Mouse (Mus musculus): ENCODE measurements around the gene Rnf216. TPM values are rescaled to one million over a fixed set of nuclear protein-coding genes. Genes with fewer than 3 reads are reported as not detected.

Gene Rnf216
- polyA plus RNA-seq, 1 experiment from 2014 or later = 36.5 TPM

GRCm38 (mm10) chr5:143122673-143123072 lies 9.9 kb upstream of the Rnf216 start:
- Histone ChIP-seq H3K9me3 (ENCODE audit: control insufficient read depth, low read length) (no peaks in the 10 kb centered on the region), H3K36me3 (ENCODE audit: control insufficient read depth, insufficient read depth) (no peaks in the 10 kb centered on the region), H3K4me2 (ENCODE audit: low read length) (no peak overlapping the region), H3K9ac (replicated peaks; ENCODE audit: low read depth, low read length) (no peak overlapping the region), H3K4me1 (replicated peaks; ENCODE audit: control insufficient read depth, insufficient read depth, low read length) (peaks cover 7% of the 10 kb centered on the region), H3K27ac (ENCODE audit: low read length) (no peak overlapping the region), H3K27me3 (replicated peaks; ENCODE audit: control insufficient read depth, insufficient read depth, low read length) (no peaks in the 10 kb centered on the region), H3K4me3 (replicated peaks; ENCODE audit: low read length) (no peak overlapping the region)
- 29% methylated on average over 1 of the region's 1 CpGs for WGBS
- no peak for ATAC-seq

- Histone ChIP-seq H3K27ac (ENCODE audit: low read length) (no peak overlapping the region), H3K27me3 (replicated peaks; ENCODE audit: control insufficient read depth, insufficient read depth, low read length) (no peaks in the 10 kb centered on the region), H3K9me3 (ENCODE audit: control insufficient read depth, low read length) (no peaks in the 10 kb centered on the region), H3K4me3 (replicated peaks; ENCODE audit: low read length) (no peak overlapping the region), H3K9ac (replicated peaks; ENCODE audit: low read depth, low read length) (no peak overlapping the region), H3K36me3 (ENCODE audit: control insufficient read depth, insufficient read depth) (no peaks in the 10 kb centered on the region), H3K4me1 (replicated peaks; ENCODE audit: control insufficient read depth, insufficient read depth, low read length) (peaks cover 7% of the 10 kb centered on the region), H3K4me2 (ENCODE audit: low read length) (no peak overlapping the region)
- 76% methylated on average over 8 of the region's 8 CpGs for WGBS
- no peak for ATAC-seq
These were observed 9.3 kb upstream of the Rnf216 start for GRCm38 (mm10) chr5:143122125-143122524.

- peaks cover 4% of the 10 kb centered on the region for H3K4me1 ChIP-seq (replicated peaks; ENCODE audit: control insufficient read depth, insufficient read depth, low read length)
- no peak for ATAC-seq
- no peak overlapping the region for H3K4me3 ChIP-seq (replicated peaks; ENCODE audit: low read length)
- no peaks in the 10 kb centered on the region for H3K27me3 ChIP-seq (replicated peaks; ENCODE audit: control insufficient read depth, insufficient read depth, low read length)
- no peak overlapping the region for H3K9ac ChIP-seq (replicated peaks; ENCODE audit: low read depth, low read length)
- no peak overlapping the region for H3K4me2 ChIP-seq (ENCODE audit: low read length)
- H3K27ac ChIP-seq (ENCODE audit: low read length) = no peak overlapping the region
- no peaks in the 10 kb centered on the region for H3K9me3 ChIP-seq (ENCODE audit: control insufficient read depth, low read length)
- no peaks in the 10 kb centered on the region for H3K36me3 ChIP-seq (ENCODE audit: control insufficient read depth, insufficient read depth)
- WGBS = 94% methylated on average over 3 of the region's 3 CpGs
These were observed 6.0 kb downstream of the Rnf216 start for GRCm38 (mm10) chr5:143106842-143107241.

- no peaks in the 10 kb centered on the region for H3K9me3 ChIP-seq (ENCODE audit: control insufficient read depth, low read length)
- ATAC-seq = no peak
- no peak overlapping the region for H3K9ac ChIP-seq (replicated peaks; ENCODE audit: low read depth, low read length)
- H3K4me2 ChIP-seq (ENCODE audit: low read length) = no peak overlapping the region
- H3K4me1 ChIP-seq (replicated peaks; ENCODE audit: control insufficient read depth, insufficient read depth, low read length) = peaks cover 2% of the 10 kb centered on the region; the same call in 1 of the 2 replicates
- H3K36me3 ChIP-seq (ENCODE audit: control insufficient read depth, insufficient read depth) = no peaks in the 10 kb centered on the region
- no peak overlapping the region for H3K27ac ChIP-seq (ENCODE audit: low read length)
- no peak overlapping the region for H3K4me3 ChIP-seq (replicated peaks; ENCODE audit: low read length)
- no peaks in the 10 kb centered on the region for H3K27me3 ChIP-seq (replicated peaks; ENCODE audit: control insufficient read depth, insufficient read depth, low read length)
- 94% methylated on average over 2 of the region's 2 CpGs for WGBS
These were observed 9.6 kb downstream of the Rnf216 start for GRCm38 (mm10) chr5:143103231-143103630.

GRCm38 (mm10) chr5:143101626-143102025 lies 11.2 kb downstream of the Rnf216 start:
- H3K27me3 ChIP-seq (replicated peaks; ENCODE audit: control insufficient read depth, insufficient read depth, low read length) = no peaks in the 10 kb centered on the region
- peaks cover 2% of the 10 kb centered on the region; the same call in 1 of the 2 replicates for H3K4me1 ChIP-seq (replicated peaks; ENCODE audit: control insufficient read depth, insufficient read depth, low read length)
- H3K9me3 ChIP-seq (ENCODE audit: control insufficient read depth, low read length) = no peaks in the 10 kb centered on the region
- no peak overlapping the region for H3K4me2 ChIP-seq (ENCODE audit: low read length)
- H3K27ac ChIP-seq (ENCODE audit: low read length) = no peak overlapping the region
- no peak for ATAC-seq
- H3K9ac ChIP-seq (replicated peaks; ENCODE audit: low read depth, low read length) = no peak overlapping the region
- WGBS = 95% methylated on average over 1 of the region's 1 CpGs
- no peaks in the 10 kb centered on the region for H3K36me3 ChIP-seq (ENCODE audit: control insufficient read depth, insufficient read depth)
- no peak overlapping the region for H3K4me3 ChIP-seq (replicated peaks; ENCODE audit: low read length)

- peaks cover 3% of the 10 kb centered on the region; the same call in 1 of the 2 replicates for H3K36me3 ChIP-seq (ENCODE audit: control insufficient read depth, insufficient read depth)
- no peak overlapping the region for H3K9ac ChIP-seq (replicated peaks; ENCODE audit: low read depth, low read length)
- H3K4me2 ChIP-seq (ENCODE audit: low read length) = no peak overlapping the region
- no peaks in the 10 kb centered on the region for H3K27me3 ChIP-seq (replicated peaks; ENCODE audit: control insufficient read depth, insufficient read depth, low read length)
- no peak overlapping the region for H3K4me3 ChIP-seq (replicated peaks; ENCODE audit: low read length)
- H3K9me3 ChIP-seq (ENCODE audit: control insufficient read depth, low read length) = no peaks in the 10 kb centered on the region
- ATAC-seq = no peak
- 93% methylated on average over 7 of the region's 7 CpGs for WGBS
- no peak overlapping the region for H3K27ac ChIP-seq (ENCODE audit: low read length)
- H3K4me1 ChIP-seq (replicated peaks; ENCODE audit: control insufficient read depth, insufficient read depth, low read length) = no peaks in the 10 kb centered on the region
These were observed 17.5 kb downstream of the Rnf216 start for GRCm38 (mm10) chr5:143095256-143095655.

GRCm38 (mm10) chr5:143092891-143093290 lies 19.9 kb downstream of the Rnf216 start:
- H3K4me2 ChIP-seq (ENCODE audit: low read length) = no peak overlapping the region
- no peaks in the 10 kb centered on the region for H3K4me1 ChIP-seq (replicated peaks; ENCODE audit: control insufficient read depth, insufficient read depth, low read length)
- peaks cover 3% of the 10 kb centered on the region; the same call in 1 of the 2 replicates for H3K36me3 ChIP-seq (ENCODE audit: control insufficient read depth, insufficient read depth)
- no peak overlapping the region for H3K4me3 ChIP-seq (replicated peaks; ENCODE audit: low read length)
- no peak for ATAC-seq
- no peak overlapping the region for H3K27ac ChIP-seq (ENCODE audit: low read length)
- WGBS = 70% methylated on average over 3 of the region's 3 CpGs
- H3K9ac ChIP-seq (replicated peaks; ENCODE audit: low read depth, low read length) = no peak overlapping the region
- no peaks in the 10 kb centered on the region for H3K27me3 ChIP-seq (replicated peaks; ENCODE audit: control insufficient read depth, insufficient read depth, low read length)
- no peaks in the 10 kb centered on the region for H3K9me3 ChIP-seq (ENCODE audit: control insufficient read depth, low read length)

- Histone ChIP-seq H3K9ac (replicated peaks; ENCODE audit: low read depth, low read length) (no peak overlapping the region), H3K27me3 (replicated peaks; ENCODE audit: control insufficient read depth, insufficient read depth, low read length) (no peaks in the 10 kb centered on the region), H3K4me2 (ENCODE audit: low read length) (no peak overlapping the region), H3K9me3 (ENCODE audit: control insufficient read depth, low read length) (no peaks in the 10 kb centered on the region), H3K36me3 (ENCODE audit: control insufficient read depth, insufficient read depth) (0 out of 2 replicates have a peak, but pooled peaks cover 2% of the 10 kb centered on the region), H3K27ac (ENCODE audit: low read length) (no peak overlapping the region), H3K4me3 (replicated peaks; ENCODE audit: low read length) (no peak overlapping the region), H3K4me1 (replicated peaks; ENCODE audit: control insufficient read depth, insufficient read depth, low read length) (no peaks in the 10 kb centered on the region)
- no peak for ATAC-seq
- 70% methylated on average over 4 of the region's 4 CpGs for WGBS
These were observed 27.9 kb downstream of the Rnf216 start for GRCm38 (mm10) chr5:143084898-143085297.

GRCm38 (mm10) chr5:143079806-143080205 lies 33.0 kb downstream of the Rnf216 start:
- Histone ChIP-seq H3K4me1 (replicated peaks; ENCODE audit: control insufficient read depth, insufficient read depth, low read length) (no peaks in the 10 kb centered on the region), H3K9me3 (ENCODE audit: control insufficient read depth, low read length) (no peaks in the 10 kb centered on the region), H3K36me3 (ENCODE audit: control insufficient read depth, insufficient read depth) (peaks cover 20% of the 10 kb centered on the region), H3K27ac (ENCODE audit: low read length) (no peak overlapping the region), H3K4me3 (replicated peaks; ENCODE audit: low read length) (no peak overlapping the region), H3K9ac (replicated peaks; ENCODE audit: low read depth, low read length) (no peak overlapping the region), H3K4me2 (ENCODE audit: low read length) (no peak overlapping the region), H3K27me3 (replicated peaks; ENCODE audit: control insufficient read depth, insufficient read depth, low read length) (no peaks in the 10 kb centered on the region)
- no peak for ATAC-seq
- WGBS = 96% methylated on average over 1 of the region's 1 CpGs

GRCm38 (mm10) chr5:143076603-143077143 lies 36.1 kb downstream of the Rnf216 start:
- no peaks in the 10 kb centered on the region for H3K27me3 ChIP-seq (replicated peaks; ENCODE audit: control insufficient read depth, insufficient read depth, low read length)
- H3K4me1 ChIP-seq (replicated peaks; ENCODE audit: control insufficient read depth, insufficient read depth, low read length) = no peaks in the 10 kb centered on the region
- no peak overlapping the region for H3K27ac ChIP-seq (ENCODE audit: low read length)
- ATAC-seq = no peak
- WGBS = 93% methylated on average over 3 of the region's 3 CpGs
- no peak overlapping the region for H3K4me3 ChIP-seq (replicated peaks; ENCODE audit: low read length)
- no peaks in the 10 kb centered on the region for H3K9me3 ChIP-seq (ENCODE audit: control insufficient read depth, low read length)
- peaks cover 22% of the 10 kb centered on the region for H3K36me3 ChIP-seq (ENCODE audit: control insufficient read depth, insufficient read depth)
- H3K9ac ChIP-seq (replicated peaks; ENCODE audit: low read depth, low read length) = no peak overlapping the region
- H3K4me2 ChIP-seq (ENCODE audit: low read length) = no peak overlapping the region
